Mouse (Mus musculus) gastrocnemius, postnatal 14 days (tissue): ENCODE data around the gene Acap3. TPM values are rescaled to one million over a fixed set of nuclear protein-coding genes. Genes with fewer than 3 reads are reported as not detected.

Experiments used
- DNase-seq: peaks from one replicate; pipeline ENCODE4 v3.0.0; 2021; ENCODE audit warnings: mixed read lengths
- intact Hi-C: fragments of 180-260 bp; cut with DNase I; formaldehyde crosslinking; loops from one replicate; pipeline ENCODE4 v1.15.1; 2025; ENCODE audit warnings: low total_unique reads
- microRNA-seq, 2 experiments: library from miRNA; unstranded; fragments of <30 nt; microRNA quantifications; one replicate each; pipeline ENCODE4 v1.2.0; 2021
- total RNA-seq, 2 experiments: library from RNA; stranded (reverse); gene quantifications; 2 replicates each; pipeline ENCODE4 v1.2.3; 2021

The Acap3 gene
- total RNA-seq, 2 experiments from 2014 or later: 10.1 to 10.3 TPM

GRCm38 (mm10) chr4:155906125-155906524 is 14.5 kb downstream of the Acap3 start:
- no peak for DNase-seq
- intact Hi-C loops: no loop called here

DNA sequence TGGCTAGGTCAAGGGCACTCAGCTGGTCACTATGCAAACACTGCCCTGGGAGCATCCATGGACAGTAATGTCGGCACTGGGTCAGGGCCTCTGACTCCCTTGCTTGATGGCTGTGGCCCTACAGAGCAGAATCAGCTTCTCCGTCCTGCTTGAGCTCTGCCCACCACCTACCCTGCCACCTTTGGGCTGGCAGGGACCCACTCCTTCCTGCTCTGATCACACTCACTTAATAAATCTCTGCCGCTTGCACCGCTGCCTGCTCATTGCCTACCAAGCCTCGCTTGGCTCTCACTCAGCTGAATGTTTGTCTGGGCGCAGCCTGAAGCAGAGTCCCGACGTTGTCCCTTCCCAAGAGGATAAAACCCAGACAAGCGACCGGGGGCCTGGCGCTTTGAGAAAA is 15.4 kb downstream of the Acap3 start:
- no peak for DNase-seq
- intact Hi-C loops: no loop called here

DNA sequence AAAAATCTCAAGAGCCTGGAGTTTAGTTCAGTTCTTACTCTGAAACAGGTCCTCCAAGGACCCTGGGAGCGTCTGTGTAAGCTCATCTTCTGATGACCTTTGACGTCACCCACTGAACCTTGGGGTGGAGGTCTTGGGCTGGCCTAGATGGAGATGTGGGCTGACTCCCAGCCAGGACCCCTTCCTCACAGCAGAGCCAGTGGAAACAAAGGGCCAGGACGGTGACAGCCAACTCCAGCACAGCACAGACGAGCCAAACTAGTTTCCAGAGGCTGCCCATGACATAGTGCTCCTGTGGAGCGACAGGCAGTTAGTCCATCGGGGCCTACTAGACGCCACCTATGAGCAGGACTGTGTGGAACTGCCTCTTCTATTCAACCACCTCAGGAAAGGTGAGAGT is 16.7 kb downstream of the Acap3 start:
- intact Hi-C loops: no loop called here
- no peak for DNase-seq

- intact Hi-C loops: no loop called here
- peak; percentile 3 for DNase-seq
These were observed 17.1 kb downstream of the Acap3 start for GRCm38 (mm10) chr4:155908751-155909150.

- DNase-seq: no peak
- intact Hi-C loops: no loop called here
These were observed 40.4 kb downstream of the Acap3 start for GRCm38 (mm10) chr4:155932031-155932430.

- intact Hi-C loops: loop anchor here (5.0 kb wide), 1 partner anchor 46 kb away; no protein-coding TSS in a partner anchor
- DNase-seq: peak; percentile 76
These were observed 51.4 kb downstream of the Acap3 start for GRCm38 (mm10) chr4:155943049-155943452.

GRCm38 (mm10) chr4:155943534-155944249 is 52.1 kb downstream of the Acap3 start, which contains the start of gene Ube2j2:
Gene Ube2j2, plus strand, starts transcription at chr4:155943831.
- peak; percentile 93 for DNase-seq
- intact Hi-C loops: loop anchor here (5.0 kb wide), 1 partner anchor 46 kb away; no protein-coding TSS in a partner anchor

DNA sequence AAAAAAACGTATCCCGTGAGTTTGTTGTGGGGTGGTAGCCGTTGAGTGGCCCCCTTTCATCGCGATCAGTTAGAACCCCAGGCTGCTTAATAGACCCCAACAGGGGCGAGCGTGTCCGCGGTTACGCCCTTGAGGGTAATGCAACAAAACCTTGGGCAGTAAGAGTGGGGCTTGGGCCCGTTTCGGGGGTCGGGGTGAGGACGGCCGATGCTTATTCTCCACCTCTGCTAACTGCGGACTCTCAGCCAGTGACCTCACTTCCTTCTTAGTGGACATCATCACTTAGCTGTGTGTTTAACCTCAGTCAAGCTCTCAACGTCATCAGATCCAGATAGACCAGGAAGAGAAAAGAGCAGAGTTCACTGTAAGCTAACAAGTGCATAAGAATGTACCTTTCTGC is 52.6 kb downstream of the Acap3 start:
- DNase-seq: no peak
- intact Hi-C loops: loop anchor here (5.0 kb wide), 1 partner anchor 47 kb away; no protein-coding TSS in a partner anchor

DNA sequence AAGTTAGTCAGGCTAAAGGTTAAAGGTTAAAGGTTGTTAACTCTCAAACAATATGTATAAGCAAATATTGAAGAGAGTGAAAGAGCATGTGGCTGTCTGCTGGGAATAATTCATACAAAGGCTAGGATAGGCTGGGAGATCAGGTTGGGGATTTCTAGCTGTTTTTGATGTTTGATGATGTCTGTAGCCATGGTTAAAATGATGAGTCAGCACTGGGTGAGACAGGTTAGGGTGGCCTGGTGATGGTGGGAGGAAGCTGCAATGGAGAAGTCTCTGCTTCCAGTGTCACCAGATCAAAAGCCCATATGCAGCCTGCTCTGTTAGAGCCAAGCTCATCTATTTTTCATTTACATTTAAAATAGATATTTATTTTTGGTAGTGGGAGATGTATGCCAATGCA is 55.5 kb downstream of the Acap3 start:
- intact Hi-C loops: no loop called here

GRCm38 (mm10) chr4:155955491-155955890 is 63.9 kb downstream of the Acap3 start:
- no peak for DNase-seq
- intact Hi-C loops: no loop called here

More for the DNA sequence above, 55.5 kb downstream of the Acap3 start:
- no peak for DNase-seq

Small RNAs within 50 kb of the gene (microRNA-seq; reads per million reads assigned to microRNA genes)
- gene Gm22991: 0 reads per million in 2 experiments

Other genes starting within 250 kb of the Acap3 start
- gene Gm10563, start 246.4 kb upstream of the Acap3 start, total RNA-seq: not detected
- gene Mmp23, start 238.4 kb upstream of the Acap3 start, total RNA-seq: 10 to 100 TPM in 1 of 2 experiments, 1 to 10 TPM in 1; 8.0 to 11.4 TPM
- gene Mib2, start 222.6 kb upstream of the Acap3 start, total RNA-seq: 10 to 100 TPM; 11.3 to 13.3 TPM
- 1 to 10 TPM; 2.8 to 3.9 TPM for gene Fndc10, start 197.5 kb upstream of the Acap3 start, total RNA-seq
- 10 to 100 TPM; 42.6 TPM for gene Ssu72, start 187.0 kb upstream of the Acap3 start, total RNA-seq
- under 1 TPM; 0.57 to 0.66 TPM for gene Tmem240, start 157.0 kb upstream of the Acap3 start, total RNA-seq
- gene Atad3a, start 130.7 kb upstream of the Acap3 start, total RNA-seq: 10 to 100 TPM; 23.9 to 26.1 TPM
- gene Vwa1, start 117.1 kb upstream of the Acap3 start, total RNA-seq: 10 to 100 TPM in 1 of 2 experiments, 1 to 10 TPM in 1; 9.0 to 13.8 TPM
- gene Tmem88b, start 105.9 kb upstream of the Acap3 start, total RNA-seq: 1 to 10 TPM; 1.3 to 1.4 TPM
- gene Ankrd65, start 101.4 kb upstream of the Acap3 start, total RNA-seq: not detected
- 10 to 100 TPM; 45.4 to 48.3 TPM for gene Mrpl20, start 88.9 kb upstream of the Acap3 start, total RNA-seq
- gene Ccnl2, start 79.3 kb upstream of the Acap3 start, total RNA-seq: 10 to 100 TPM; 20.6 to 29.0 TPM
- gene Aurkaip1, start 60.5 kb upstream of the Acap3 start, total RNA-seq: 10 to 100 TPM; 78.8 to 80.8 TPM
- gene Mxra8, start 52.1 kb upstream of the Acap3 start, total RNA-seq: 10 to 100 TPM; 75.4 to 79.4 TPM
- gene Dvl1, start 44.4 kb upstream of the Acap3 start, total RNA-seq: 10 to 100 TPM; 88.6 to 89.4 TPM
- gene Tas1r3, start 28.5 kb upstream of the Acap3 start, total RNA-seq: under 1 TPM; 0.10 to 0.13 TPM
- gene Cptp, start 22.4 kb upstream of the Acap3 start, total RNA-seq: 10 to 100 TPM; 16.5 to 17.0 TPM
- 10 to 100 TPM; 15.4 to 15.9 TPM for gene Ints11, start 22.3 kb upstream of the Acap3 start, total RNA-seq
- gene Pusl1, start within 50 bp of the Acap3 start, total RNA-seq: 10 to 100 TPM in 1 of 2 experiments, 1 to 10 TPM in 1; 9.2 to 13.1 TPM
- gene Ube2j2, start 52.0 kb downstream of the Acap3 start, total RNA-seq: 10 to 100 TPM; 46.3 to 51.7 TPM
- 10 to 100 TPM; 13.3 to 19.9 TPM for gene C1qtnf12, start 70.5 kb downstream of the Acap3 start, total RNA-seq
- gene B3galt6, start 100.8 kb downstream of the Acap3 start, total RNA-seq: 1 to 10 TPM; 2.6 TPM
- gene Sdf4, start 101.0 kb downstream of the Acap3 start, total RNA-seq: 10 to 100 TPM; 77.4 to 78.0 TPM
- under 1 TPM; 0.64 to 0.82 TPM for gene Tnfrsf4, start 122.0 kb downstream of the Acap3 start, total RNA-seq
- gene Tnfrsf18, start 134.3 kb downstream of the Acap3 start, total RNA-seq: not detected
- not detected for gene Ttll10, start 167.6 kb downstream of the Acap3 start, total RNA-seq
- 1 to 10 TPM; 3.2 to 4.1 TPM for gene 9430015G10Rik, start 218.2 kb downstream of the Acap3 start, total RNA-seq
- not detected for gene Rnf223, start 238.7 kb downstream of the Acap3 start, total RNA-seq